Mouse (Mus musculus) CH12F3 (cell line): Measurements from ENCODE around the gene She.

Experiments
- in situ Hi-C: fragments of 300-500 bp; cut with MboI; formaldehyde crosslinking; loops from 2 replicates; pipeline ENCODE4 v1.14.3; 2020; ENCODE audit warnings: low sequenced_read_pairs

Gene She

DNA sequence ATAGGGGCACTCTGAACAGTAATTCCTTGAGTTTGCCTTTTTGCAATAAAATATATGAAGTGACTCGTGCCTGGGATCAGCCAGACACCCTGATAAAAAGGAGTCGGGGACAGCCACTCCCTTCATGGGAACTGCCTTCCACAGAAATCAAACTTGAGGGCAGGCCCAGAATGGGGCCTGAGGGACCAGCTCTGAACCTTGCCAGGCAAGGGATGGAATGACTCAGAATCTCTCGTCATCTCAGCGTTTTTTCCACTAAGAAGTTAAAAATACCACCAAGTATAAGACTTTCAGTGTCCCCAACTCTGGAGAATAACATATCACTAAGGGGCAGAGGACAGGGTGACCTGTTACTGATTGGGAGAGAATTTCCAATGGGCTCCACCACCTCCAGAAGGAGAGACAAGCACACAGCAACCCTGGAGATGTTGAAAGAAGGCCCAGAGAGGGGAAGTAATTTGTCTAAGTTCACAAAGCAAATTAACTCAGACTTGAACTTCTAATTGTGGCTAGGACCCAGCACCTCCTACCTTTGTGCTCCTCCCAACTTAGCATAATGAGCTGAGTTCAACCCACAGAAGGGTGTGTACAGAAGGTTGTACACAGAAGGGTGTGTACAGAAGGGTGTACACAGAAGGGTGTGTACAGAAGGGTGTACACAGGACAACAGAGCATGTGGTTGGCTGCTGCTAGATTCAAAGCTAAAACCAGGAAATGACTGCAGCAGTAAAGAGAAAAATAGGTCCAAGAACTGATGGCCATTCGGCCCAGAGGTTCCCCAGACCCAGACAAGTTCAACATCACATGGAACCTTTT, 49.1 kb downstream of the She start:
- in situ Hi-C loops: no loop called here

GRCm38 (mm10) chr3:89882556-89883181, 51.5 kb downstream of the She start:
- in situ Hi-C loops: no loop called here

GRCm38 (mm10) chr3:89883582-89884041, 52.4 kb downstream of the She start:
- in situ Hi-C loops: no loop called here

DNA sequence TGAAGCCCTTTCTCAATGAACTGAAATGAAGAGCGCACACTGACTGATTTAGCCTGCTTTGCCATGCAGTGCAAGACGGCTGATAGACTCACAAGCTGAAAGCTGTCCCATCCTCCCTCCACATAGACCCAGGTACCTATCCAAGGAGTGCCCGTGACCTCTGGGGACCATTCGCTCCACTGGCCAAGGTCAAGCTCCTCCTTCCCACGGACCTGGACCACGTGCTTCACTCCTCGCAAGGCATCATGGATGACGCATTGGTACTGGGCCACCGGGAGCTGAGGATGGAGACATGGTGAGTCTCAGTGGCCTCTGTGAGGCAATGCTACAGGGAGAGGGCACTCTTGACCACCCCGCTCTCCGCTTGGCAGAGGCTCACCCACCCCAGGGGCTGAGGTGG, 54.6 kb downstream of the She start:
- in situ Hi-C loops: no loop called here

GRCm38 (mm10) chr3:89887582-89888230, 56.5 kb downstream of the She start:
- in situ Hi-C loops: no loop called here

- in situ Hi-C loops: no loop called here
These were observed 58.8 kb downstream of the She start for GRCm38 (mm10) chr3:89889841-89890430.

DNA sequence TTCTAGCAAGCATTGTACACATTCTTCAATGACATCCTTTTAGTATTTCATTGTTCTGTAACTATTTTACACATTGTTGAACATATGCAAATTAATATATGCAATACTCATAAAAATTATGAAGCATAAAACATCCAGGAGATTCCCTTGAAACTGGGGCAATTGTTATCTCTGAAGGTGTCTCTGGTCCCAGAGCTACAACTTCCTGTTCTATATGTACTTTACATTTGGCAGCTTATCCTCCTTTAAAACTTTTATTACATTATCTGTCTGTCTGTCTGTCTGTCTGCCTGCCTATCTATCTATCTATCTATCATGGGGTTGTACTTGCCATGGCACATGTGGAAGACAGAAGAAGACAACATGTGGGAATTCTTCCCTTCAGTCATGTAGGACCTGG, 60.5 kb downstream of the She start:
- in situ Hi-C loops: no loop called here

DNA sequence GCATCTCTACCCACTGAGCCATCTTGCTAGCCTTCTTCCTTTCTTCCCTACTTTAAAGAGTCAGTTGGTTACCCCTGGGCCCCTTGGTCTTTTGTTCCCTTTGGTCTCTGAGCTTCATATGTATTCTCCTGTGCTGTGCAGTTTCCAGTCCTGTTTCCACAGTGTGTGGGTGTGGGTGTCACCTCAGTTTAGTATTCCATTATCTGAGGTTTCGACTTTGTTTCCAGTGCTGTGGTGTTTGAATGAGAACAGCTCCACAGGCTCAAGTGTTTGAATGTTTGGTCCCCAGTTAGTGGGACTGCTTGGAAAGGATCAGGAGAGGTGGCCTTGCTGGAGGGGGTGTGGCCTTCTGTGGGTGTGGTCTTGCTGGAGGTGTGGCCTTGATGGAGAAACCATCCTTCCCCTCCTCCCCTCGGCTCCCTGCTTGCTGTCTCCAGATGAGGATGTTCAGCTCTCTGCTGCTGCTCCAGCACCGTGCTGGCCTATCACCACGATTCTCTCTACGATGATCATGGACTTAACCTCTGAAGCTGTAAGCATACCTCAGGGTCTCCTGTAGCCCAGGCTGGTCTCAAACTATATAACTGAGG, 61.4 kb downstream of the She start:
- in situ Hi-C loops: no loop called here

- in situ Hi-C loops: no loop called here
These were observed 65.4 kb downstream of the She start for GRCm38 (mm10) chr3:89896571-89896970.

DNA sequence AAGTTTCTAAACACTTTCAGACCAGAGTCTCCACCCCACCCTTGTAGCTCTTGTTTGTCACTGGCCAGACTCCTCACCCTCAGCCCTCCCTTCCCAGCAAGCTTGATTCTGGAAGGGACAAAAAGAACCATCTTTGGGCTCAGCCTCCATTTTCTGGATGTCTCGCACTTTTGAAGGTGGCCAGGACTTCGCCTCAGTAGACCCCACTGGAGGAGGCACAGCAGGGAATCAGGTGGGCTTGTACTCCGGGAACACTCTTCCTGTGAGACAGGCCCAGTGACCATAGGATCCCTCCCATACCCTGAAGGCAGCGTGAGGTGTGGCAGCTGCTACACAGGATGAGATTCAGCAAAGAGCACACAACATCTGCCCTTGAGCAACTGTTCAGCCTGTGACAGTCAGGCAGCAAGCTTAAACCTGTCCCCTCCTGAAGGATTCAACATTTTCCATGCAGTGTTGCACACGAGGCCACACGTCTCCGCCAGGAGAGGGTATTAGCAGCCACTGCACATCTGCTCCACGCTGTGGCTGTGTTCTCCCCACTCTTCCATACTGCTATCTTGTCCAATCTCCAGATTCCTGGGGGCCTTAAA, 66.1 kb downstream of the She start:
- in situ Hi-C loops: no loop called here

DNA sequence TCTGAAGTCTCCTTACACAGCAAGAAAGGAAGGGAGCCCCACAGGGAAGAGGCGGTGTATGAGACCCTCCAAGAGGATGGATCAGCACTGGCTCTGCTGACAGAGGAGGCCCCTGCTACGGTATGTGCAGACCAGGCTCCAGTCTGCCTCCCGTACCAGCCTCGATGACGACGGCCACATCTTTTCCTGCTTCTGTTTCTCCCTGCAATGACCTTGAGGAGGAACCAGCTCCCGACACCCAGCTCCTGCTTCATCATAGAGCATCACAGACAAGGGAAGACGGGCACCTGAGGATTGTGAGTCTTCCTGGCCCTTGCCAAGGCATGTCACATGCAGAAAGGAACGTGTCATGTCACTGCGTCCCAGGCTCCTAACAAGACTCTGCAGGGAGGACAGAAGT, 66.8 kb downstream of the She start:
- in situ Hi-C loops: no loop called here

DNA sequence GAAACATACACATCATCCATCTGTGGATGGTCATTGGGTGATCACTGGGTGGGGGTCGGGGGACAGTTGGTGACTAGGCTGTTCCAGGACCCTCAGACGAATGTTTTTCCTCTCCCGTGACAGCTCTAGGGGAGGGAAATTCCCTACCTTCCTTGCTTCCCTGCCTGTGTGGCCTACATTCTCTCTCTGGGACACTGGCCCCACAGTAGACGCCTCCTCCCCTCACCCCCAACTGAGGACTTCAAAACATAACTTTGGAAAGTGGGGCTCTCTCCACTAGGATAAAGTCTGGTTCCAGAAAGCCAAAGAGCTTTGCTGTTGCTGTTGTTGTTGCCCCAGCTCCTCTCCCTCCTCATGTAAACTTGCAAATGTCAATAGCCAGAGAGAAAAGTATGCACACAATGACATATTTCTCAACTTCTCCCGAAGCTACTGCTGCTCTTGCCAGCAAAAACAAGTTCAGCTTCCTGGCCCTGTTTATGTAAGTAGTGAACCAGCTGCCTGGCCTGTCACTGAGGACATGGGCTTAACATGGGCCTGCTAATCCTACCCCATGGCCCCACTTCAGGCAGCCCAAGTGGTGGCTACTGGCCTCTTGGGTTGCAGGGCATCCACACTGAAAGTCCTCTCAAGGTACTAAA, 67.8 kb downstream of the She start:
- in situ Hi-C loops: no loop called here

GRCm38 (mm10) chr3:89899511-89899908, 68.3 kb downstream of the She start:
- in situ Hi-C loops: no loop called here

GRCm38 (mm10) chr3:89907846-89908245, 76.7 kb downstream of the She start:
- in situ Hi-C loops: no loop called here
